Mouse (Mus musculus) mouse trophoblast stem cell (cell line): Measurements from ENCODE around the gene Ttc28.

Experiments used
- in situ Hi-C, 2 experiments: fragments of 300-500 bp; cut with MseI, MboI; formaldehyde crosslinking; loops; 2 replicates in 1 of 2; 3 replicates in 1 of 2; pipeline ENCODE4 v1.15.1; 2025

Gene Ttc28

DNA sequence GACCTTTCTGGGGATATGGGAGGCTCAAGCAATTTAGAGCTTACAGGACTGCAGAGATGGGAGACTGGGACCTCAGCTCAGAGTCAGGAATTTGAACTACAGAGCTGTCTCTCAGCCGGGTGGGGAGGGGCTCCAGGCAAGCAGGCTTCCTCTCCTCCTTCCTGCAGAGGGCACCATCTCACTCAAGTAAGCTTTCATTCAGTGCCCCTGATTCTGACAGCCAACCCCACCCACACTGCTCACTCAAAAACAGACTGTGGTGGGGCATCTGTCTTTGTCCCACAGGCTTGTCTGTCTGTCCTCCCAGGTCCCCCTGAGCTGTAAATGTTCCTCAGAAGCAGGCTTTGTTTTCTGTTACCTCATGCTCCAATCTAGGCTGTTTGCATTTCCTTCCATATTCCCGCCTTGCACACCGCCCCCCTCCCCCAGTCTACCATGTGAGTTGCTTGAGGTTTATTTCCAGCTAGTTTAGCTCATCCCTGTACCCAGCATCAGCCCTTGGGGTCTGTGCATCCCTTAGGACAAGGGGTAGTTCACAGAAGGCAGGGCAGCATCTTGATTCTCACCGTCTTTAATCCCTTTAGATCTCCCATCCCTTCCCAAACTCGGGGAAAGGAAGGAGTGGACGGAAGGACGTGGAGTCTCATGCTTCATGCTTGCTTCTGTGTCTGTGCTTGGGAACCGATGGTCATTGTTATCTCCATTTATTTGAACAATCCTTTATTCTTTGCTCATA, 328.5 kb downstream of the Ttc28 start:
- in situ Hi-C loops, result no loop called here

DNA sequence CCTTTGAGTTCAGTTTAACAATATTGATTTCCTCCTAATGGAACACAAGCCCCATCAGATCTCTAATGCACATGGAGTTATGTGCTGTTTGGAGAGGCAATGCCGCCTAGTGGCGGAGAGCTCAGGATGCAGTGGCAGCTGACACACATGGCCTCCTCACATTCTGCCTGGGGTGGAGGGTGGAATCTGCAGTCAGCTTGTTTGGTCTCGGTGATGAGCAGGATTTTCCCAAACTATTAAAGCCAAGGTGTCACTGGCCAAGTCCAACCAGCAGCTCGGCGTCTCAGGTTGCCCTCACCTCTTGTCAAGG, 329.0 kb downstream of the Ttc28 start:
- in situ Hi-C loops, result no loop called here

GRCm38 (mm10) chr5:111213935-111214450, 334.4 kb downstream of the Ttc28 start:
- in situ Hi-C loops, result no loop called here

- in situ Hi-C loops, result no loop called here
Observed at GRCm38 (mm10) chr5:111214890-111215289, 335.3 kb downstream of the Ttc28 start.

DNA sequence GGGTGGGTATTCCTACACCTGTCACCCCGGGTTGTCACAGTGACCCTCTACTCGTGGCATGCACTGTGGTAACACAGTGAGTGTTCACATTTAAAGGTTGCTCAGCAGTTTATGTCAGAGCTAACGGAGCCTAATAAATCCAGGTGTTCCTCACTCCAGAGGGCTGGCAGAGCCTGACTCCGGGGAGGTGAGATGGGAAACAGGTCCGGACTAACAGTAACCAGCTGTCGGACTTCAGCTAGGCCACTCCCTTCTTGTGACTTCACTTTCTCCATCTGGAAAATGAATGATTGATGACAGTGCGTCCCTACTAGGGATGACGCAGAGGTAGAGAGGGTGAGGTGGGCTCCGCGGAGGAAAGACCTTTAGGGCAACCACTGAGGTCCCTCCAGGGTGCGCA, 336.1 kb downstream of the Ttc28 start:
- in situ Hi-C loops, result no loop called here

DNA sequence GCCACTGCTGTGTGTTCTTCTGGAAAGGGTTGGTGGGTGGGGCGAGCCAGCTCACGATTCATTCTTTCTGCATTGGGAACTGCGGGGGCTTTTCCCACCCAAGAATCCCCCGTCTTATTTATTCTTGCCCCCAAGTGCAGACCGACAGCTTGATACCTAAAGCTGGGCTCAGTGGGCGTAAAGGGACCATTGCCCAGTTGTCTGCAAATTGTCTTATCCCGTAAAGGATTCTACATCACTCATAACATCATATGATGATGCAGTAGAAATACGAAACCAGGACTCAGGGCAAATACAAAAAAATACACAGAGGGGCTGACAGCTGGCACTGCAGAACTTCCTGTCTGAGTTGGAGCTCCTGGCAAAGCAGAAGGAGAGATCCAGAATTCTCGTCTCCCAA, 336.6 kb downstream of the Ttc28 start:
- in situ Hi-C loops, result no loop called here

DNA sequence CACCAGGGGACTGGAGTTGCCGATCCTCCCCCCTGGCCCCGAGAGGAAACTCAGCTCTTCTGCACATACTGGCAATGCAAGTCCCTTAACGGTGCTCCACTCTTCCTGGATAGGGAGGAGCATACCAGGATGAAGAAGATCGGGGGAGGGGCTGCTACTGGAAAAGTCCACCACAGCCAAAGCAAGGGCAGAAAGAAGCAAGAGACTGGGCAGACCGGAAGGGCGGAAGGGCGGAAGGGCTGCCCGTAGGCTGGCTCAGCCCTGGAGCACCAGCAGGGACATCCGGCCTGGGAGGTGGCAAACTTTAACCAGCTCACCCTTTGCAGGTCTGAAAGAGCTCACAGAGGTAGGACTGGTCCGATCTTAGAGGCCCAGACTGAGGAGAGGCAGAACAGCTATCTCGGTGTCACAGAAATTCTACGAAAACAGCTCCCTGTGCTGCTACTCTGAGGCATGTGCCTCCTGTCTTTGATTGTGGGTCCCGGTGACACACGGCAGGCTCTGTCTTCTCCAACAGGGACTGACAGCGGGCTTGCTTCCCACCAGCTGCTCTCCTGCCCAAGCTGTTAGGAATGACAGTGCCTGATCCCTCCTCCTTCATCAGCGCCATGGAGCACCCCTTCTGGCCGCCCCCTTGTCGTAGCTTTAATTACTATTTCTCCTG, 338.0 kb downstream of the Ttc28 start:
- in situ Hi-C loops, result no loop called here

DNA sequence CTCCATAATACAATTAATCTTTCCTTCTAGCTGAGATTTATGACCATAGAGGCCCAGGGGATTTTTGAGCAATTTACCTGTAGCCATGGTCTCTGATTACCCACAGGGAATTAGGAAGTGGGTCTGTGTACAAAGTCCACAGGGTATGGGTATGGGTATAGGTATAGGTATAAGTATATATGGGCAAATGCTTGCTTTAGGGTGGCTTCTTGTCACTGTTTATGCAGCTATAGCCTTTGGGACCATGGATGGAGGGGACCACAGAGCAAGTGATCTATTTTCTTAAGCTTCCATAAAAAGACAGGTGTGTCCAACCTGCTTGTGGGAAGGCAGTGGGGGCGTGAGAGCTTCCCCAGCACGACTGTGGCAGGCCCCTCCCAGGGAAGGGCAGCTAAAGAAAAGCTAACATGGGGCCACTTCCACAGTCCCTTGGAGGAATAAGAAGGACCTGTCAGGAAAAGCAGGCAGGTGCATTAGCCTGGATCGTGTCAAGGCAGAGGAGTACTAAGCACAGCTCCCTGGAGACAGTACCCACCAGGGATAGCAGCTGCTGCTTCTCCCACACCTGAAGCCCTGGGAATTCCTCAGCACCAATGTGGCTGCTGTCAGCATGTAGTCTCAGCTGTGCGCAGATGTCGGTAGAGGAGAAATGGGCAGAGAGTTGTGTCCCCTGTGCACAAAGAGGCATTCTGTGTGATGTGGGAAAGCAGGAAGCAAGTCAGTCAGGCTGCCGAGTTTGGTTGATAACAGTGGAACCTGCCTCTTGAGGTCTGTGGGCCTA, 338.7 kb downstream of the Ttc28 start:
- in situ Hi-C loops, result no loop called here

DNA sequence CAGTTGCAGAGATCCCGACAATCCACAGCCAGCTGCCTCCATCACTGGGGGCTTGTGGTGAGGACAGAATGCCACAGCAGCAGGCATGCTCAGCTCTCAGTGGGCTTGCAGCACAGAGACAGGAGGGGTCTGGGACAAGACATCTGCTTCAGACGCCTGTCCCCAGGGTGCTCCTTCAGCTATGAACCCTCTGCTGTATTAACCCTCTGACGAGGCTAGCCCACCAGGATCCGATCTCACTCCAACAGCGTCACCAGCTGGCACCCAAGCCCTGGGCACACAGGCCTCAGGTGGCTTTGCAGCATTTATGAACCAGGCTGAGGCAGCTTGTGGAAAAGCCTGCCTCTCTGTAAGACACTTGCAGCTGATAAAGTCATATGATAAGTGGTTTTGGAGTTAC, 339.4 kb downstream of the Ttc28 start:
- in situ Hi-C loops, result no loop called here

GRCm38 (mm10) chr5:111220679-111221380, 341.2 kb downstream of the Ttc28 start:
- in situ Hi-C loops, result no loop called here

DNA sequence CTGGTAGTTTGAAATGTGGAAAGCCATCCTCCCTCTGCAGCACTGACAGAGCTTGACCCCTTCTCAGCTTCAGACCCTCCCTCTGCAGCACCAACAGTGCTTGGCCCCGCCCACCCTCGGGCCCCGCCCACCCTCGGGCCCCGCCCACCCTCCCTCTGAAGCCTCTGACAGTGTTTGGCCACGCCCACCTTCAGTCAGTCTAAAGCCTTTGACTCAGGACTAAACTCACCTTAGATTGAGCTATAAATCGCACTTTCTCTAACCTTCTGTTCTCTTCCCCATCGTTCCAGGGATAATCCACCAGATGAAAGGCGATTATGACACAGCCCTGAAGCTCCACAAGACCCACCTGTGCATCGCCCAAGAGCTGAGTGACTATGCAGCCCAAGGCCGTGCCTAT, 343.2 kb downstream of the Ttc28 start:
- in situ Hi-C loops, result no loop called here

DNA sequence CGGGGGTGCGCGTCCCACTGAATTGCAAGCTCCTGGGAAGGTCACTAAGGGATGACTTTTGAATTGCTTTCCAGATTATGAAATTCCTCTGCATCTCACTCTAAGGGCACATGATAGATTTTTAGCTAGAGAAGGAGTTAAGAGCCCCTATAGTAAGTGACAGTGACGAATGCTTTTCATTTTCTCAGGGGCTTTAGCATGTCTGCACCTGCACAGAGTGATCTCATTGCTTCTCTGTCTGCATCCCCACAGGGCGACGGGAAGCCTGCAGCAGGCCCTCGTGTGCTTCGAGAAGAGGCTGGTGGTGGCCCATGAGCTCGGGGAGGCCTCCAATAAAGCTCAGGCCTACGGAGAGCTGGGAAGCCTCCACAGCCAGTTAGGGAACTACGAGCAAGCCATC, 345.7 kb downstream of the Ttc28 start:
- in situ Hi-C loops, result no loop called here

- in situ Hi-C loops, result no loop called here
Observed at GRCm38 (mm10) chr5:111226486-111226885, 346.9 kb downstream of the Ttc28 start.

DNA sequence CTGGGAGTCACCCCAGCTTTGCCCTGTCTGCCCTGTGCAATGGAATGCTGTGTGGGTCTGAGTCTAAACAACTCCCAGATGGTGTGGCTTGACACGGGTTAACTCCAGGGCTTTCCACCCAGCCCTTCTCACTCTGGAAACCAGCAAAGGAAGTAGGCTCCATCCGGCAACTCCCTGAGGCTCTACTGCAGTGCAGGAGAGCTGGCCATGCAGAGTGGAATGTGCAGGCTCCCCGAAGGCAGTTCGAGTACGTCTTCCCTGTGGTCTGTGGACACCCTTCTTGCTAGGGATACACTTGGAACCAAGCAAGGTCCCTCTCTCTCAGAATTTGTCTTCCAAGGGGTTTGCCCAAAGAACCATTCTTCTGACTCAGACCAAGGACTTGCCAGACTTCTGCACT, 348.2 kb downstream of the Ttc28 start:
- in situ Hi-C loops, result no loop called here

GRCm38 (mm10) chr5:111228302-111229040, 348.9 kb downstream of the Ttc28 start:
- in situ Hi-C loops, result no loop called here

DNA sequence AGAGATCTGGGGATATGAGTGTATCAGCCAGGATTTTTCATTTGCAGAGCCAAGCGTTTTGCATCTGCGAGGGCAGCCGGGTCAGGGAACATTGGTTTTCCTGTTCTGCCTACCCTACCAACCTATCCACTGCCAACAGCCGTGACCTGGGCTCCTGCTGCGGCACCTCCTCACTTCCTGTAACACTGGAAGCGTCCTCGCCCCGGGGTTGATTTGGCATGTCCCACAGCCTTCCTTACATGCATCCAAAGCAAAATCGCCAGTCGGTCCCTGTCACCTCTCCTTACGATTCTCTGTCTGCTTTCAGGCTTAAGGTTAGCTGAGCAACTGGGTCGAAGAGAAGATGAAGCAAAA, 349.4 kb downstream of the Ttc28 start:
- in situ Hi-C loops, result no loop called here

DNA sequence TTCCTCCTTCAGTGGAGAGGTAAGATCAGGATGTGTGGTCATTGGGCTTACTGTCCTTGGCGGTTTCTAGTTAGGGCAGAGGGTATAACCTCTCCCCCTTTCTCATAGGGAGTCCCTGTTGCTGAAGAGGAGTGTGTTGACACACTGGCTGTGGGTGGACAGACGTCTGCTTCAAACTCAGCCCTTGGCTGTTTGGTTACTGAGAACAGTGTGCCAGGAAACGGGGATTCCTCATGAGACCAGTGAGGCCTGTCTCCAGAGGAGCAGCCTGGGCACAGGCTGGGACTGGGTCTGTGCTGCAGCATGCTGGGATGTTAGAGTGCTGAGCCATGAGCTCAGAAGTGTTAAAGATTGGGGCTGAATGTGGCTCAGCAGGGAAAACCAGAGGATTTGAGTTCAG, 350.1 kb downstream of the Ttc28 start:
- in situ Hi-C loops, result no loop called here

GRCm38 (mm10) chr5:111231044-111231443, 351.4 kb downstream of the Ttc28 start:
- in situ Hi-C loops, result no loop called here

GRCm38 (mm10) chr5:111231769-111232168, 352.2 kb downstream of the Ttc28 start:
- in situ Hi-C loops, result no loop called here

DNA sequence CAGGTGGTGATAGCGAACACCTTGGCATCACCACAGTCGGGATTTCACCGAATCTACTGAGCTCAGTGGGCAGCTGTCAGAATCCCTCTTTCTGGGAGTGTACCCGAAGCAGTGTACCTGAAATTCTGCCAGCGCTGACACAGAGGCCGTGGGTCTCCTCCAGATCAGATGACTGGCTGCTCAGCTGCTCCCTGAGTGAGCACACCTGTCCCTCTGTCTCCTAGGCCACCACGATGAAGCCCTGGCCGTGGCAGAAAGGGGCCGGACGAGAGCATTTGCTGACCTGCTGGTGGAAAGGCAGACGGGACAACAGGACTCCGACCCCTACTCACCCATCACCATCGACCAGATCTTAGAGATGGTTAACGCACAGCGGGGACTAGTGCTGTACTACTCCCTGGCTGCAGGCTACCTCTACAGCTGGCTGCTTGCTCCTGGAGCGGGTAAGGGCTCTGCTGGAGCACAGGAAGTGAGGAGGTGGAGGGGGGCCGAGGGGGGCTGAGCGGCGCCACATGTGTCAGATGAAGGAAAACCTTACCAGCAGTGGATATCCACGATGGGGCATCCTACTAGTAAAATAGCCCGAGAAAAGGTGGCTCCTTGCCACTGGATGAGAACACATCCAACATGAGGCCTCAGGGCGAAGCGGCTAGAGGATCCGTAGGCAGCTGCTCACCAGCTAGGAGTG, 353.6 kb downstream of the Ttc28 start:
- in situ Hi-C loops, result no loop called here

DNA sequence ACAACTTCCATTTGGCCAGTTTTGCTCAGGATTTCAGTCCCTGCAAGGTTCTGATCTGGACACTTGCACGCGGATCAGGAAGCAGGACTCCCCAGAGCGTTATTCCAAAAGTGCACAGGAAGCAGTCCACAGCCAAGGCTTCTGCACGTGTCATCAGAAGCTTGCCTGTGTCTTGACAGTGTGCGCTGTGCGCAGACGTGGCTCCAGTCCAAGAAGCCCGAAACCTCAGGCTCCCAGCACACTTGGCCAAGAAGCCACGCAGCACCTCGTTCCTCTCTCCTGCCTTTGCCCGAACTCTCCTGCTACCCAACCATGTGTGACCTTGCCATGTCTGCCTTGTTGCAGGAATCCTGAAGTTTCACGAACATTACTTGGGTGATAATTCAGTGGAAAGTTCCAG, 355.5 kb downstream of the Ttc28 start:
- in situ Hi-C loops, result no loop called here
